Mouse (Mus musculus) G1E (cell line): ENCODE data around the gene Zfp366. TPM values are rescaled to one million over a fixed set of nuclear protein-coding genes. Genes with fewer than 3 reads are reported as not detected.

Experiments
- ATAC-seq: 2 replicates; pipeline ENCODE4 v1.8.0; 2016; ENCODE audit warnings: mild to moderate bottlenecking; ENCODE audit not compliant: insufficient number of reproducible peaks, poor library complexity, low FRiP score, severe bottlenecking; ENCODE audit errors: extremely low read depth
- DNase-seq: peaks from one replicate; pipeline ENCODE4 v3.0.0; 2012; ENCODE audit warnings: low spot score
- H3K27me3 ChIP-seq: 2 replicates; pipeline ENCODE4 v1.6.1; 2012; ENCODE audit warnings: mild to moderate bottlenecking, low read length, inconsistent platforms; ENCODE audit not compliant: insufficient read depth
- H3K36me3 ChIP-seq: replicated peaks from 2 replicates; pipeline ENCODE3; 2012; ENCODE audit warnings: mild to moderate bottlenecking, inconsistent platforms
- H3K4me1 ChIP-seq: 2 replicates; pipeline ENCODE4 v1.6.1; 2012; ENCODE audit warnings: low read depth, low read length, inconsistent platforms, mixed read lengths; ENCODE audit not compliant: insufficient read depth
- H3K4me3 ChIP-seq: 2 replicates; pipeline ENCODE4 v1.5.1; 2012; ENCODE audit warnings: low read depth, mild to moderate bottlenecking, inconsistent platforms, low read length, moderate library complexity, mixed read lengths
- H3K9me3 ChIP-seq: replicated peaks from 2 replicates; pipeline ENCODE4 v1.6.1; 2012; ENCODE audit warnings: inconsistent platforms
- CTCF ChIP-seq: IDR thresholded peaks from 2 replicates; pipeline ENCODE4 v1.5.1; 2012; ENCODE audit warnings: low read depth, low read length, inconsistent platforms, mixed read lengths
- GATA1 ChIP-seq: IDR thresholded peaks from 2 replicates; pipeline ENCODE4 v1.6.1; 2012; ENCODE audit warnings: borderline replicate concordance, low read length, inconsistent platforms, mixed read lengths
- GATA2 ChIP-seq: IDR thresholded peaks from 2 replicates; pipeline ENCODE4 v1.6.1; 2012; ENCODE audit warnings: low read depth, low read length, inconsistent platforms, borderline replicate concordance
- POLR2AphosphoS5 ChIP-seq: IDR thresholded peaks from 2 replicates; pipeline ENCODE4 v1.6.1; 2012; ENCODE audit warnings: low read depth, low read length, inconsistent platforms; ENCODE audit not compliant: insufficient replicate concordance
- TAL1 ChIP-seq: conservative IDR thresholded peaks from 2 replicates; pipeline ENCODE4 v1.6.1; 2012; ENCODE audit warnings: low read depth, low read length, inconsistent platforms, mixed read lengths
- polyA plus RNA-seq: library from polyadenylated mRNA; stranded (reverse); fragments of >175 nt; gene quantifications from 2 replicates; pipeline ENCODE4 v1.2.3, GENCODE M21; 2012
- total RNA-seq, 2 experiments: library from RNA; stranded (forward) in 1 of 2; stranded (reverse) in 1 of 2; fragments of 200-1000 nt in 1 of 2; fragments of >200 nt in 1 of 2; fragmentation: Nextera tagmentation in 1 of 2; gene quantifications; 2 replicates each; pipeline ENCODE4 v1.2.3; 2014 to 2017

The Zfp366 gene
- total and polyA plus RNA-seq, 3 experiments = 0.05 TPM; not detected in 2

DNA sequence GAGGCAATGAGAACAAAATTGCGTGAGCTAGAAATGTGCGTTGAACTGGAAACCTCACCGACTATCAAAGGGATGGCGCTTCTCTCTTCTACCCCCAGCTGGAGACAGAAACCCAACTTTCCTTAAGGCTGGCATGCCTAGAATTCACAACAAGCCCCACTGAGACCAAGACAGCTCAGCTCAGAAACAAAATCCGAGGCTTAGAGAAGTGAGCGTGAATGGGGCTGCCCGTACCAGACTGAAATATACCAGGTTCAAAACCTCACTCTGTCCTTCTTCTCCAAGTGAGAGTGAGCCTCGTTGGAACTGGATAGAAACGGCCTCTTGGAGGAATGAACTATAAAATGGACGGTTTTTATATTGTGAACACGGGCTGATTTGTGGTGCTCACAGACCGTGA, 99.3 kb downstream of the Zfp366 start:
- H3K36me3 ChIP-seq = no peaks in the 10 kb centered on the region
- no peaks in the 10 kb centered on the region for H3K9me3 ChIP-seq
- H3K4me3 ChIP-seq = no peak overlapping the region
- TF ChIP-seq TAL1 = no peak
- no peak for TF ChIP-seq CTCF
- no peak for TF ChIP-seq POLR2AphosphoS5
- no peak for TF ChIP-seq GATA1
- TF ChIP-seq GATA2 = no peak
- H3K27me3 ChIP-seq = peaks cover 2% of the 10 kb centered on the region
- DNase-seq = no peak
- no peaks in the 10 kb centered on the region for H3K4me1 ChIP-seq
- no peak for ATAC-seq

- Histone ChIP-seq H3K4me3 (no peak overlapping the region), H3K27me3 (peaks cover 2% of the 10 kb centered on the region; the same call in 1 of the 2 replicates), H3K4me1 (no peaks in the 10 kb centered on the region), H3K36me3 (no peaks in the 10 kb centered on the region), H3K9me3 (no peaks in the 10 kb centered on the region)
- DNase-seq (no peak), ATAC-seq (no peak)
- TF ChIP-seq TAL1 (no peak), GATA2 (no peak), GATA1 (no peak), POLR2AphosphoS5 (no peak), CTCF (no peak)
These were observed 100.0 kb downstream of the Zfp366 start for GRCm38 (mm10) chr13:99284400-99285160.

- H3K27me3 ChIP-seq = peaks cover 2% of the 10 kb centered on the region; the same call in 1 of the 2 replicates
- H3K9me3 ChIP-seq = no peaks in the 10 kb centered on the region
- no peak for ATAC-seq
- no peaks in the 10 kb centered on the region for H3K36me3 ChIP-seq
- TF ChIP-seq POLR2AphosphoS5 (no peak), GATA2 (no peak), TAL1 (no peak), GATA1 (no peak), CTCF (no peak)
- no peak overlapping the region for H3K4me3 ChIP-seq
- H3K4me1 ChIP-seq = no peaks in the 10 kb centered on the region
- no peak for DNase-seq
These were observed 100.6 kb downstream of the Zfp366 start for GRCm38 (mm10) chr13:99285241-99285640.

GRCm38 (mm10) chr13:99287207-99287606, 102.6 kb downstream of the Zfp366 start:
- TF ChIP-seq POLR2AphosphoS5 (no peak), GATA1 (no peak), TAL1 (no peak), GATA2 (no peak)
- H3K36me3 ChIP-seq = no peaks in the 10 kb centered on the region
- H3K4me3 ChIP-seq = no peak overlapping the region
- peaks cover 3% of the 10 kb centered on the region; the same call in 1 of the 2 replicates for H3K27me3 ChIP-seq
- no peaks in the 10 kb centered on the region for H3K9me3 ChIP-seq
- ATAC-seq (no peak), DNase-seq (no peak)
- no peaks in the 10 kb centered on the region for H3K4me1 ChIP-seq

GRCm38 (mm10) chr13:99287786-99288185, 103.2 kb downstream of the Zfp366 start:
- DNase-seq (no peak), ATAC-seq (no peak)
- Histone ChIP-seq H3K36me3 (no peaks in the 10 kb centered on the region), H3K27me3 (peaks cover 6% of the 10 kb centered on the region; the same call in 1 of the 2 replicates), H3K4me1 (no peaks in the 10 kb centered on the region), H3K4me3 (no peak overlapping the region), H3K9me3 (no peaks in the 10 kb centered on the region)
- TF ChIP-seq GATA2 (no peak), GATA1 (no peak), CTCF (no peak), TAL1 (no peak), POLR2AphosphoS5 (no peak)

DNA sequence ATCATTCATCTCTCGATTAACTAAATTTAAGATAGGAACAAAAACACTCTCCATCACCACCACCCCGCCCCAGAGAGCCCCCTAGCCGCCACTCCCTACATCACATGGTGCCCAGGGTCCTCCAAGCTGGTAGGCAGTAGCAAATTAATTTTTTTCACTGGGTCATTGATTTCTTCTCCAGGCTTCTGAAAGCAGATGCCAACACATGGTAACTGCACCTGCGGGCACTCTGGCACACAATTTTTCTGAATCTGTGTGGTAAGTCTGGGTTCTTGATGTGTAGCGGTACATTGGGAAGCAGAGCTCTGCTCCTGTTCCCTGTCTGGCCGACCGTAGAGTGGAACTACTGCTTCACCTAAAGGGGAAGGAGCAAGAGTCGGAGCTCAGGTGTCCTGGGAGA, 106.1 kb downstream of the Zfp366 start:
- Histone ChIP-seq H3K4me3 (no peak overlapping the region), H3K9me3 (no peaks in the 10 kb centered on the region), H3K36me3 (no peaks in the 10 kb centered on the region), H3K4me1 (no peaks in the 10 kb centered on the region), H3K27me3 (peaks cover 4% of the 10 kb centered on the region; the same call in 1 of the 2 replicates)
- DNase-seq = no peak
- TF ChIP-seq CTCF (no peak), GATA1 (no peak), TAL1 (no peak), POLR2AphosphoS5 (no peak), GATA2 (no peak)
- no peak for ATAC-seq
